Mouse (Mus musculus) embryo, embryonic 10.5 days (tissue): ENCODE data around the gene Spint5.
A peak's percentile ranks its signal among the peaks of the same experiment; 100 is the strongest.

Source experiments
- DNase-seq: peaks from one replicate; pipeline ENCODE4 v3.0.0-alpha.2; 2015; ENCODE audit warnings: low spot score

Gene Spint5

GRCm38 (mm10) chr2:164737377-164738090 lies 22.4 kb downstream of the Spint5 start:
- no peak for DNase-seq

- DNase-seq: no peak
Observed at GRCm38 (mm10) chr2:164739876-164740275, 24.8 kb downstream of the Spint5 start.

- DNase-seq: no peak
Observed at GRCm38 (mm10) chr2:164744987-164745386, 29.9 kb downstream of the Spint5 start.

- DNase-seq: peak; percentile 94
Observed at GRCm38 (mm10) chr2:164745843-164746479, 30.9 kb downstream of the Spint5 start, which contains the start of the genes Wfdc3 and Dnttip1. TSS of gene Wfdc3 (minus strand) at chr2:164745931. TSS of gene Dnttip1 (plus strand) at chr2:164745983.

GRCm38 (mm10) chr2:164746693-164747092 lies 31.6 kb downstream of the Spint5 start:
- no peak for DNase-seq

GRCm38 (mm10) chr2:164748191-164748590 lies 33.1 kb downstream of the Spint5 start:
- no peak for DNase-seq

- no peak for DNase-seq
Observed at GRCm38 (mm10) chr2:164748991-164749390, 33.9 kb downstream of the Spint5 start.

- no peak for DNase-seq
Observed at GRCm38 (mm10) chr2:164752454-164752853, 37.3 kb downstream of the Spint5 start.

GRCm38 (mm10) chr2:164754105-164754504 lies 39.0 kb downstream of the Spint5 start:
- DNase-seq: no peak

GRCm38 (mm10) chr2:164754800-164755199 lies 39.7 kb downstream of the Spint5 start:
- DNase-seq: no peak

- no peak for DNase-seq
Observed at GRCm38 (mm10) chr2:164757841-164758240, 42.7 kb downstream of the Spint5 start.

- no peak for DNase-seq
Observed at GRCm38 (mm10) chr2:164758692-164759091, 43.6 kb downstream of the Spint5 start.

GRCm38 (mm10) chr2:164760059-164760833 lies 45.1 kb downstream of the Spint5 start:
- DNase-seq: no peak

- DNase-seq: no peak
Observed at GRCm38 (mm10) chr2:164761502-164761901, 46.4 kb downstream of the Spint5 start.

- no peak for DNase-seq
Observed at GRCm38 (mm10) chr2:164761971-164762370, 46.9 kb downstream of the Spint5 start.

GRCm38 (mm10) chr2:164762593-164762992 lies 47.5 kb downstream of the Spint5 start:
- no peak for DNase-seq

- DNase-seq: no peak
Observed at GRCm38 (mm10) chr2:164765841-164766240, 50.7 kb downstream of the Spint5 start.
